Mouse (Mus musculus) left cerebral cortex, postnatal 25 days (tissue): ENCODE data around the gene Crybb3. TPM values are rescaled to one million over a fixed set of nuclear protein-coding genes. Genes with fewer than 3 reads are reported as not detected.
A peak's percentile ranks its signal among the peaks of the same experiment; 100 is the strongest.

Experiments
- DNase-seq, 2 experiments: peaks; one replicate each; pipeline ENCODE4 v3.0.0; 2022; ENCODE audit warnings: low spot score in 2 of 2, mixed read lengths in 1 of 2
- intact Hi-C: fragments of 180-260 bp; cut with DNase I; formaldehyde crosslinking; loops from one replicate; pipeline ENCODE4 v1.15.1; 2025
- total RNA-seq, 2 experiments: library from RNA; stranded (reverse); gene quantifications; 2 replicates each; pipeline ENCODE4 v1.2.3; 2021

Gene Crybb3
- 1 to 10 TPM in 1 of 2 experiments, under 1 TPM in 1; 0.69 to 1.7 TPM for total RNA-seq

DNA sequence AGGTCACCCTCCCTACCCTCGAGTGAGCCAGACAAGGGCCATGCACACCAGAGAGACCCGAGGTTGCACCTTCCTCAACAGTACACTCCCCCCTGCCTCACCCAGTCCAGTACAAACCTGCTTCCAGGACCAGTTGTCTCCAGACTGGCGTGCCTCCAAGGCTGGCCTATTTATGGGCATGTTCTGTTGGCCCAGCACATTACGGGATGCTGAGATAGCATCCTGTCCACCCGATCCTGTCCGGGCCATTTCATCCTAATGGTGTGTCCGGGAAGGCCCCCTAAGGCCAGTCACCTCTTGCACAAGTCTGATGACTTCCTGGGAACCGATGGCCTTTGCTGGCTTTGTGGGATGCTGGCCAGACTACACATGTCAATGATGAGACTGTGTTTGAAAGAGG lies at the start of gene Crybb3:
Gene Crybb3 (minus strand): TSS at position 146 of the 400 bp plus-strand sequence.
- intact Hi-C loops = no loop called here
- DNase-seq = no peak

DNA sequence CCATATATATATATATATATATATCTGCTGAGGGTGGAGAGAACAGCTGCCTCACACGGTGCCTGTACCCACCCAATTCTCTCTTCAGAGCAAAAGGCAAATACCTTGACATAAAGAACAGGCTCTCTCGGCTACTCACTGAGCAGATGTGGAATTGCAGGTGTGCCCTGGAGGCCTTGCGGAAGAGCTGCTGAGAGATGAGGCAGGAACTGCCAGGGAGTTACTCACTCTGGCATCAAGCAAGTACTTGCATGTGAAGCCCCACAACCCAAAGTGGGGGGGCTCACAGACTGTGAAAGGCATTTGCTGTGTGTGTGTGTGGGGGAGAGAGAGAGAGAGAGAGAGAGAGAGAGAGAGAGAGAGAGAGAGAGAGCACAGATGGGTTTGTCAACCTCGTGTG lies 47.0 kb upstream of the Crybb3 start:
- intact Hi-C loops = no loop called here
- DNase-seq = no peak

DNA sequence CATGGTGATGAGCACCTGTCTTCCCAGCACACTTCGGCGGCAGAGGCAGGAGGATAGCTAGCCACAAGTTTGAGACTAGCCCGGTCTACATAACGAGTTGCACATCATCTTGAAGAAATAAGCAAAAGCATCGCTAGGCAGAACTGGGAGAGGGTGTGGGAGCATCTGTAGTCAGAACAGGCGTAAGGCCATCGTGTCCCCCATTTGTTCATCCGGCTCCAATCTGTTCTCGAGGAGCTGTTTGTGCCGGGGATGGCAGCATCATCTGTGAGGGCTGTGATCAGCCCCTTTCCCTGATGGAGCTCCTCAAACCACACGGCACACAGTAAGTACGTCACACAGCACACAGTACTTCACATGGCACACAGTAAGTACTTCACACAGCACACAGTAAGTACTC lies 45.1 kb upstream of the Crybb3 start:
- intact Hi-C loops = no loop called here
- peak in 1 of 2 experiments; percentile 53 for DNase-seq

DNA sequence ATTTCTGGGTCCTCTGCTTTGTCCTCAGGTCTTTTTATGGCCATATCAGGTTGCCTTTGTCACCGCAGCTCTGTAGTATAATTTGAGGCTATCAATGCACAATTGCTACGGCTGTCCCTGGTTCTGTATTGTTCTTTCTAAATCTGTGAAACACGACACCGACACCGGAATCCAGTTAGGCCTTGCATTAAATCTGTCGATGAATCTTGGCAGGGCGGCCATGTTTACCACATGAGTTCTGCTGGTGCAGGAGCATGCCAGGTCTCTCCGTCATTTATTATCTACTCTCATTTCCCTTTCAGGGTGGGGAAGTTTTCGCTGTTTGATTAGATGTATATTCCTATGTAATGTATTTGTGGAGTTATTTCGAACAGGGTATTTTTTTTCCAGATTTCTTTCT lies 42.3 kb upstream of the Crybb3 start:
- DNase-seq = no peak
- intact Hi-C loops = no loop called here

DNA sequence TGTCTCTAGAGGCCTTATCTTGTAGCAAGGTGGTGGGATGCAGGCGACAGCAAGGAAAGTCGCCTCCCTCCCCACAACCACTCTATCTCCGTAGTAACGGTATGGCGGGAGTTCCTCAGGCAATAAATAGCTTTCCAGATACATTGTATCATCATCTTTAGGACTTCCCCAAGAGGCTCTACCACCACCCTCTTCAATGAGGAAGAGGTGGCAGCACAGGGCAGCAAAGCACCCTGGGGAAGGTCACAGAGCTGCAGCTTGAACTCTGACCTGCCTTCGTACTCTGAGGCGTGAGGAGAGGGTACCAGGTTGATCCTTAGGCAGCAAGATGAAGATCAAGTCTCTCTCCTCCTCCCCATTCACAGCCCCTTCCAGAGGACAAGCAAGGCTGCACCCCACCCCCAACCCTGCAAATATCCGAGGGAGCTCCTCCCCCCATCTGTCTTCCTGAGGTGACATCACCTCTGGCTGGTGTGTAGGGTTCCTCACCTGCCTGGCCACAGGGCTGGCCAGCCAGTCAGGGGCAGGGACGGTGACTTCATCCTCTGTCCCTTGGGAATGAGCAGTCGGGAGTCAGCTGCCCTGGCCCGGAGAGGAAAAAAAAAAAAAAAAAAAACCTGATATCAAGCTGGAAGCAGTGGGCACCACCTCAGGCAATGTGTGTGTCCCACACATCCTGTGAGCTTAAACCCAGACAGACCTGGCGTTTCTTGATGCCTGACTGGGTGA lies 41.1 kb upstream of the Crybb3 start:
- DNase-seq = peak in 1 of 2 experiments; percentile 48
- intact Hi-C loops = no loop called here

DNA sequence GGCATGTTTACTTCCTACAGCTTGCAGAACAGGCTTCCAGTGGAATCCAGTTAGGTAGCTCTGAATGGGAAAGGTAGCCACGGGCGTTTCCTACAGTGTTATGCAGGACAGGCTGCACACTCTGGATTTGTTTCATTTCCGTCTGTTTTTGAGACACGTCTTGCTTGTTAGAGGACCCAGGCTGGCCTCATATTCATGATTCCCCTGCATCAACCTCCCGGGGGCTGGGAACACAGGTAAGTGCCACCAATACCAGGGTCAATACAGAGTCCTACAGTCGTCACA lies 40.1 kb upstream of the Crybb3 start:
- DNase-seq = no peak
- intact Hi-C loops = no loop called here

DNA sequence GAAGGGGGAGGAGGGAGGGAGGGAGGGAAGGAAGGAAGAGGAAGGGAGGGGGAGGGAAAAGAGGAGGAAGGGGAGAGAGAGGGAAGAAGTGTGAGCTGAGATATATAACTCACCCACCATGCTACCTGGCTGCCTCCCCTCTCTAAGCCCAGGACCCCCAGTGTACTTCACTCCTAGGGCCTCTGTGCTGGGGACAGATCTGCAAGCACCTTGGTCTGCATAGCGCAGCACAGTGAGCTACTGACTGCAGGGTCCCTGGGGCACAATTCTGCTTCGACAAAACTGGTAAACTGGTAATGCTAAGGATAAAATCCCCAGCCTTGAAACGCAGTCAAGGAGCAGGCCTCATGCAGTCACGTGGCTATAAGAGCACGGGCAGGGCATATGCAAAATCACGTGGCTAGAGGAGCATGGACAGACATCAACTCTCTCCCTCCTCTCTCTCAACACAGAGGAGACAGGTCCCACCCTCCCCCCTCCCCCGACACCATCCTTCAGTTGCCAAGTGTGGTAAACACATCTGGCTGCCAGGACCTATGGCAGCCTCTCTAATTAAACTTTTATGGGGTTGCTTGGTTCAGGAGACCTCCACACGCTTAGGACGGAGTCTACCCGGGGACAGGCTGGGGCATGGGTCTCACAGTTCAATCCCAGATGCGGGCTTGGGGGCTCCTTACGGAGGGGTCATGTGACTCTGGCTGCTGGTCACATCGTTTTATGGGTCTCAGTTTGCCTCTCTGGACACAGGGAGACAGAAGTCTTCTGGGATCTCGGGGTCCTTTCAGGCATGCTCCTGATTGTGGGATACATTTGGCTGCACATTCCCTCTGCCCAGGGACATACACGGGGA lies 39.6 kb upstream of the Crybb3 start:
- intact Hi-C loops = no loop called here
- no peak for DNase-seq

DNA sequence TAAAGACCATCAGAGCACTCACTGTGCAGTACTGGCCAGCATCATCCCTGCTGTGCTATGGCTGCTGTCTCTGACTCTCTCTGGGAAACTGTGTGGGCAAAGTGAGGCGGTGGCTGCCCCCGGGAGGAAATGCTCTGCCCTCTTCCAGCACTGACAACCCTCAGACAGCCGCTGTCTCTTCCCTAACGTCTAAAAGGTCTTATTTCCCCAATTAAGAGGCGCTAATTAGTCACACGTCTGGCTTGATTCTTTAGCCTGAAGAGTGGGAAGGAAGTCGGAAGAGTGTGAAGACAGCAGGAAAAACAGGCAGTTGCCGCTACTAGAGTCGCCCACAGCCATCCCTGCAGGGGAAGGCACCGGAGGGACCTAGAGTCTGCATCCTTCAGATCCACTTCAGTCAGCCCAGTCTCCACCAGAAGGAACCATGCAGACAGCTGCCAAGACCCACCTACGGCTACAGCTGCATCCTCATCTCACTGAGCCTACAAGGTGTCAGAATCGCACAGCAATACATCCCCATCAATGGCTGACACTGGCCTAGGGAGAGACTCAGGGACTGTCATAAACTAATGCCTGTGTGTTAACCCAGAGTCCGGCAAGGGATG lies 38.6 kb upstream of the Crybb3 start:
- peak; percentile 71 to 97 for DNase-seq
- intact Hi-C loops = no loop called here

DNA sequence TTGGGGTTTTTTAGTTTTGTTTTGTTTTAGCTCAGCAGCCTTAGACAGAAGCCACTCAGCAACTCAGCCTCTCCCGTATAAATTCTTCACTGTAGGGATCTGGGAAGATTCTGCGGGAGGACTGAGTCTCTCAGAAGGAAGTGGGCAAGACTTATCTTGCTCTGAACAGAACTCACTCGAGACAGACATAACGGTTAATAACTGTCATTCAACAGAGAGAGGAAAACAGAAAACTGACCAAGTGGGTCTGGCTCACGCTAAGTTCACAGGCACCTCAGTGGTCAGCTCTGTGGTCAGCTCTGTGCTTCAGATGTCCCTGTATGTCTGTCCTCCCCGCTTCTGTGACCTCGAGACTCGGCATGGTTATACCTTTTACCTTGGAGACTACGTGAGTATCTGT lies 37.9 kb upstream of the Crybb3 start:
- DNase-seq = no peak
- intact Hi-C loops = no loop called here

DNA sequence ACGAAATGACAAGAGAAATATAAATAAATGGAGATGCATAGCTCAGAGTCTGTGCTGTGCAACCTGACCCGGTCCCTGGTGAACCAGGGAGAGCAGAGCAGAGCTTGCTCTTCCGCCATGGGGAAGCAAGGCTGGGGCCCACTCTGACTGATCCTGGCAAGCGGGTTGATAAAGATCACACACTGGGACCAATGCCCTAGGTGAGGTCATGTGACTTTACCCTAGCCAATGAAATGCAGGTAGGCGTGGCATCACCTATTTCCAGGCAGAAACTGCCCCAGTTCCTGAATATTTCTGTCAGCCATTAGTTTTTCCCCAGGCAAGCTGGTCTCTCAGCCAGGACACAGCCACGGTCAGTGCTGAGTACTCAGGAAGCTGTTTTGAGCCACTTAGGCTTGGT lies 37.3 kb upstream of the Crybb3 start:
- no peak for DNase-seq
- intact Hi-C loops = no loop called here

DNA sequence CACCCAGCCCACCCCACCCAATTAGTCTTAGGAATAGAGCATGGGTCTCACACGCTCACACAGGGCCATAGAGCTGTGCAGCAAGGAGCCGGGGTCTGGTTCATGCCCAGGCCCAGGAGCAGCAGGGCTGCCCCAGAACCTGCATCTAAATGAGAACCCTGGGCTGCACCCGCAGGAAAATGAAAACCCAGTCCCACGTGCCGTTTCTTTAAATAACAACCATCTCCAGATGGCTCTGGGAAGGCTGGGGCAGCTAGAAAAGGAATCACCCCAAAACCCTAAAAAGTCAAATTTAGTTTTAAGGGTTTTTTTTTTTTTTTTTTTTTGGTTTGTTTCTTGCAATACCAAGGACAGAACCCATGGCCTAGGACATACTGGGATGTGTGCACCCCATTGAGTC lies 36.0 kb upstream of the Crybb3 start:
- DNase-seq = peak in 1 of 2 experiments; percentile 55
- intact Hi-C loops = no loop called here

DNA sequence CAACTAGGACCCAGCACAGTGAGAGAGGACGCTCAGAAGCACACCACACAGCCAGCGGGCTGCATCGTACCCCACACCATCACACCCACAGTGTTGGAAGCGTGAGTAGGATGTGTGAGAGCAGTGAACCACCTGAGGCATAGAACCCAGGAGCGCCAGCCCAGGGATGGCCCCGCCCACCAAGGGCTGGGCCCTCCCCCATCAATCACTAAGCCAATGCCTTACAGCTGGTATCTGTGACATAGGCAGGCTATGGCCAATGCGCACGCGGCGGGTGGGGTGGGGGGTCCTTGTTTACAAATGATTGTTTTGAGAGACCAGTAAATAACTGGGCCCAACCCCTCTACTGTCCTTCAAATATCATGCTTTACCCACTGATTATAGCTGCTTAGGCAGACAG lies 34.5 kb upstream of the Crybb3 start:
- intact Hi-C loops = no loop called here
- no peak for DNase-seq

DNA sequence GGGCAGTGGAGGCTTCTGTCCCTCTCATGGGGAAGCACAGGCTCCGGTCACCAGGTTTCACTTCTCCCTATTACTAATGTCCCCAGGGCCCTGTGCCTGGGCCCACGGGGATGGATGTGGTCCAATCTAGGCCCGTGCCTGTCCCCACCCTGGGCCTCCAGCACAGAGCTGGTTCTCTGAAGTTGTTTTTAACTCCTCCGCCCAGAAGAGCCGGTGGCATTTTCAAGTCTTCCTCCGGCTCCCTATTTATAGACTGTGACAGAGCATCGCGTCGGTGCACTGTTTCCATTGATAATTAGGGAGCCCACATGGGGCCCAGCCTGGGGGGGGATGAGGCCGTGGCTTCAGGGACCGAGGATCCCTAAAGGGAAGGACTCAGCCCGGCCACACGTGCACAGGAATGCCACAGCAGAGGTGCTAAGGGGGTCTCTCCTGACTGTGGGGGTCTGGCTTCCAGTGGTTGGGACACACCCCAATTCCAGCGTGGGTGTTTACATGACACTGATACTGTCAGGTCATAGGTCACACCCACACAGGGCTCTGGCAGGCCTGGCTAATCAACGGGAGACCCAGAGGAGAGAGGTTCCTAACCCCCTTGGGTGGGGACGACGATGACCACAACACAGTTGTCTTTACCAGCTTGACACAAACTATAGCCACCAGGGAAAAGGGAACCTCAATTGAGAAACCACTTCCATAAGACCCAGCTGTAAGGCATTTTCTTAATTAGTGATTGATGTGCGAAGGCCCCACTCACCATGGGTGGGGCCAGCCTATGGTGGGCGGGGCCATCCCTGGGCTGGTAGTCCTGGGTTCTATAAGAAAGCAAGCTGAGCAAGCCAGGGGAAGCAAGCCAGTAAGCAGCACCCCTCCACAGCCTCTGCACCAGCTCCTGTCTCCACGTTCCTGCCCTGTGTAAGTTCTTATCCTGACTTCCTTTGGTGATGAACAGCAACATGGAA lies 33.2 kb upstream of the Crybb3 start:
- DNase-seq = peak in 1 of 2 experiments; percentile 81
- intact Hi-C loops = no loop called here

DNA sequence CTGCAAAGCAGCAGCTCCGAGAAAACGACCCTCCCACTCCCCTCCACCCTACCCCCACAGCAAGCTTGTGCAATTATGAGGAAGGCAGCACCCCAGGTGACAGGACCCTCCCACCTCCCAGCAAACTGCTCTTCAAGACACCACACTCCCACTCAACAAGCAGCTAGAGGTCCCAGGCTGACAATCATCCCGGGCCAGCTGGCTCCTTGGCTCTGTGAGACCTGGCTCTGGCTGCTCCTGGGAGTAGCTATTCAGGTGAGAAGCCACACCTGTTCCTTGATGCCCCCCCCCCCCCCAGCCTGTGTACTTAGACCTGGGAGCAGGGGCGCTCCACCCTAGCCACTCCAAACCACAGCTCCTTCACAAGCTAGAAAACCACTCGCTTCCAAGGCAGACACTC lies 31.7 kb upstream of the Crybb3 start:
- DNase-seq = peak in 1 of 2 experiments; percentile 25
- intact Hi-C loops = no loop called here

DNA sequence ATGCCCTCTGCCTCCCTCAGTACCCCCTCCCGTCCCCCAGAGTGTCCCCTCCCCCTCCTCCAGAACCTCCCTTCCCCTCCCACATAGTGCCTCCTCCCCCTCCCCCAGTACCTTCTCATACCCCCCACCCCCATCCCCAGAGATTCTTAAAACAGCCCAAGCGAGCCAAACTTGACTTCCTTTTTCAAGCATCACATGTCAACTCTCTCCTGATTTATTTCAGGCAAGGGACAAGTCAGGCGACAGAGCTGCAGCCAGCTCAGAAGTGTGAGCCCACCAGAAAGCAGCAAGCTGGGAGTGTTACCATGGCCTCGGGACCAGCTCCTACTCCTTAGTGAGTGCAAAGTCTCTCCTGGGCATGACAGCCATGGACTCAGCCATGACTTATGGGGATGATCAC lies 30.0 kb upstream of the Crybb3 start:
- no peak for DNase-seq
- intact Hi-C loops = loop anchor here (2.0 kb wide), 1 partner anchor 43 kb away; no protein-coding TSS in a partner anchor

DNA sequence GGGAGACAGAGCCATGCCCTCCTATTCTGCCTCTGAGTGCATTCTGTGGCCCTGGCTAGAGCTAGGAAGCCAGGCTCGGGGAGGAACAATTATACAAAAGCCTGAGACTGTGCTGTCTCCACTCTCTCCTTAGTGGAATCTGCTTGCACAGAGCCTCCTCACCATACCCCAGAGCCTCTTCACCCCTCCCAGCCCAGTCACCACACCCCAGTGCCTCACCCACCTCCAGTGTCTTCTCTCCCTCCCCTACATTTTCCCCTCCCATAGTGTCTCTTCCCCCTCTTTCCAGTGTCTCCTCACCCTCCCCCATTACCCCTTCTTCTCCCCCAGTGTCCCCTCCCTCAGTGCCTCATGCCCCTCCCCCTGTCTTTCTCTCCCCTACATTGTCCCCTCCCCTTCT lies 29.5 kb upstream of the Crybb3 start:
- intact Hi-C loops = loop anchor here (2.0 kb wide), 1 partner anchor 44 kb away; no protein-coding TSS in a partner anchor
- DNase-seq = no peak

DNA sequence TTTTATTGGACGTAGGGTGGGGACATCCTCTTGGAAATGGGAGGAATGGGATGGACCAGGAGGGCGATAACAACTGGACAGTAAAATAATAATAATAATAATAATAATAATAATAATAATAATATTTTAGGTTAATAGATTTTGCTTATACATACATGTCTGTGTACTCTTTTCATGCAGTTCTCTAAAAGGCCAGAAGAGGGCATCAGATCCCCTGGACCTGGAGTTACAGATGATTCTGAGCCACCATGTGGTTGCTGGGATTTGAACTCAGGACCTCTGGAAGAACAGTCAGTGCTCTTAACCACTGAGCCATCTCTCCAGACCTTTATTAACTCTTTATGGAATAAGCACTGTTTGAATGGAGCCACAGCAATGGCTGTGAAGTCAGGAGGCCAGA lies 28.3 kb upstream of the Crybb3 start:
- intact Hi-C loops = loop anchor here (2.0 kb wide), 1 partner anchor 45 kb away; no protein-coding TSS in a partner anchor
- DNase-seq = peak in 1 of 2 experiments; percentile 36

DNA sequence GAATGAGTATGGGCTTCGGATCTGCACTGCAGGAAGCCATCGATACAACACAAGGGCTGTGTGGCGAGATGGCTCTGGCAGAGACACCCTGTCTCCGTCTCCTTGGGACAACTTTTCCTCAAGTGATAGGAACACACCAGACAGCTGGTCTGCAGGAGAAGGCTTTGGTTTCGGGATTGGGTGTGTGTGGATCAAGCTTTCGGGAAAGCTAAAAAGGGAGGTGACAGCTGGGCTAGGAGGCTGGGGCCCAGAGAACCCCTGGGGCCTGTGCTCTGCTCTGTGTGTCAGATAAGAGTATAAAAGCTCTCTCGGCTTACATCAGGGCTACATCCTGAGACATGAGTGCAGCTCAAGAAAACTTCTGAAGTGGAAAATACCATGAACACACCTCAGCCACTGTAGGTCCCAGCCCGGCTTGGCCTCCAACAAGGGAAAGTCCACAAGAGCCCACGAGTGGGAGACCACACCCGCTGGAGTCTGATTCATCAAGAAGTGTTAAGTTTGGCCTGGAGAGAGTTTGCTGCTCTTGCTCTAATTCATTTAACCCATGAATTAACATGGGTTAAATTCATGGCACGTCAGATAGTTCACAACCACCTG lies 26.9 kb upstream of the Crybb3 start:
- peak in 1 of 2 experiments; percentile 35 for DNase-seq
- intact Hi-C loops = no loop called here

DNA sequence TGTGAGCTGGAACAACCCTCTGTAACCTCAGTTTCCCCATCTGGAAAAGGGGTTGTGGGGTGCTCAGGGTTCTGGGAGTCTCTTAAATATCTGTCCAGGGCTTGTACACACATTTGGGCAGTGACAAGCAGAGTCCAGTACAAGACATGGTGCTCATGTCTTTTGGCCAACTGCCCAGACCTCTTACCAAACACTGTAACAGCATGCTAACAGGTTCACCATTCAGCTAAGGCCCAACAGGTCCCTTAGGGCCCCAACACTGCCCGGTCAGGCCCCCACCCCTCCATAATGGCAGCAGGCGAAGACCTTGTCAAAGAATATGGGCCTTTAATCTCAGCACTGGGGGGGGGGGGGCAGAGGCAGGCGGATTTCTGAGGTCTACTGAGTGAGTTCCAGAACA lies 26.3 kb upstream of the Crybb3 start:
- intact Hi-C loops = no loop called here

More for the DNA sequence above, 26.3 kb upstream of the Crybb3 start:
- DNase-seq = no peak
